Mouse (Mus musculus): Measurements from ENCODE around the gene Ino80e. TPM values are rescaled to one million over a fixed set of nuclear protein-coding genes. Genes with fewer than 3 reads are reported as not detected.
A peak's percentile ranks its signal among the peaks of the same experiment; 100 is the strongest.

Gene Ino80e
- polyA plus RNA-seq, 1 experiment from 2014 or later = 110 TPM

GRCm38 (mm10) chr7:126803181-126803580, 59.0 kb downstream of the Ino80e start:
- DNase-seq (ENCODE audit: extremely low spot score, low spot score) = no peak
- H3K27ac ChIP-seq = no peak overlapping the region

GRCm38 (mm10) chr7:126802134-126802889, 59.9 kb downstream of the Ino80e start:
- DNase-seq (ENCODE audit: extremely low spot score, low spot score) = no peak
- H3K4me1 ChIP-seq = peaks cover 35% of the 10 kb centered on the region
- no peaks in the 10 kb centered on the region for H3K27me3 ChIP-seq (ENCODE audit: poor library complexity, severe bottlenecking)
- WGBS = 88% methylated on average over 11 of the region's 11 CpGs
- no peaks in the 10 kb centered on the region for H3K9me3 ChIP-seq
- H3K4me3 ChIP-seq = no peak overlapping the region
- no peak overlapping the region for H3K27ac ChIP-seq
- peaks cover 70% of the 10 kb centered on the region for H3K36me3 ChIP-seq (replicated peaks)

More at GRCm38 (mm10) chr7:126803181-126803580, 59.0 kb downstream of the Ino80e start:
- no peaks in the 10 kb centered on the region for H3K27me3 ChIP-seq (ENCODE audit: poor library complexity, severe bottlenecking)
- no peak overlapping the region for H3K4me3 ChIP-seq
- peaks cover 35% of the 10 kb centered on the region for H3K4me1 ChIP-seq
- H3K9me3 ChIP-seq = no peaks in the 10 kb centered on the region
- H3K36me3 ChIP-seq (replicated peaks) = peaks cover 70% of the 10 kb centered on the region
- WGBS = 86% methylated on average over 6 of the region's 6 CpGs

- peaks cover 70% of the 10 kb centered on the region for H3K36me3 ChIP-seq (replicated peaks)
- H3K27ac ChIP-seq = peak overlapping the region; percentile 98
Measured at GRCm38 (mm10) chr7:126801057-126801422, 61.1 kb downstream of the Ino80e start.

More at GRCm38 (mm10) chr7:126801057-126801422, 61.1 kb downstream of the Ino80e start:
- 96% methylated on average over 16 of the region's 16 CpGs for WGBS
- H3K4me3 ChIP-seq = peak overlapping the region; percentile 13; the same call in 1 of the 2 replicates
- no peak for DNase-seq (ENCODE audit: extremely low spot score, low spot score)
- H3K4me1 ChIP-seq = peaks cover 42% of the 10 kb centered on the region
- no peaks in the 10 kb centered on the region for H3K9me3 ChIP-seq
- H3K27me3 ChIP-seq (ENCODE audit: poor library complexity, severe bottlenecking) = no peaks in the 10 kb centered on the region

Other genes starting within 250 kb of the Ino80e start
- gene Nupr1, start 231.5 kb downstream of the Ino80e start, polyA plus RNA-seq (2016; fragmentation: Nextera tagmentation; extraction: Ambion mirVana) = 1.3 and 2.0 TPM in 2 replicates
- gene Sgf29, start 213.1 kb downstream of the Ino80e start, polyA plus RNA-seq (2016; fragmentation: Nextera tagmentation; extraction: Ambion mirVana) = 61.1 and 64.5 TPM in 2 replicates
- 0.16 and 0.40 TPM in 2 replicates for gene Sult1a1, start 185.9 kb downstream of the Ino80e start, polyA plus RNA-seq (2016; fragmentation: Nextera tagmentation; extraction: Ambion mirVana)
- gene Bola2, start 167.0 kb downstream of the Ino80e start, polyA plus RNA-seq (2016; fragmentation: Nextera tagmentation; extraction: Ambion mirVana) = 213 and 216 TPM in 2 replicates
- gene Slx1b, start 166.6 kb downstream of the Ino80e start, polyA plus RNA-seq (2016; fragmentation: Nextera tagmentation; extraction: Ambion mirVana) = 13.5 and 14.0 TPM in 2 replicates
- gene Coro1a, start 154.6 kb downstream of the Ino80e start, polyA plus RNA-seq (2016; fragmentation: Nextera tagmentation; extraction: Ambion mirVana) = 33.6 and 40.3 TPM in 2 replicates
- 54.4 and 55.7 TPM in 2 replicates for gene Mapk3, start 102.8 kb downstream of the Ino80e start, polyA plus RNA-seq (2016; fragmentation: Nextera tagmentation; extraction: Ambion mirVana)
- 0.77 and 0.98 TPM in 2 replicates for gene Gdpd3, start 96.0 kb downstream of the Ino80e start, polyA plus RNA-seq (2016; fragmentation: Nextera tagmentation; extraction: Ambion mirVana)
- gene Ypel3, start 85.4 kb downstream of the Ino80e start, polyA plus RNA-seq (2016; fragmentation: Nextera tagmentation; extraction: Ambion mirVana) = 28.9 and 35.0 TPM in 2 replicates
- 0.32 and 0.61 TPM in 2 replicates for gene Tbx6, start 80.9 kb downstream of the Ino80e start, polyA plus RNA-seq (2016; fragmentation: Nextera tagmentation; extraction: Ambion mirVana)
- gene Ppp4c, start 69.9 kb downstream of the Ino80e start, polyA plus RNA-seq (2016; fragmentation: Nextera tagmentation; extraction: Ambion mirVana) = 413 and 423 TPM in 2 replicates
- 2.6 and 2.9 TPM in 2 replicates for gene Fam57b, start 64.7 kb downstream of the Ino80e start, polyA plus RNA-seq (2016; fragmentation: Nextera tagmentation; extraction: Ambion mirVana)
- not detected in 2 replicates for gene 4930451I11Rik, start 30.7 kb downstream of the Ino80e start, polyA plus RNA-seq (2016; fragmentation: Nextera tagmentation; extraction: Ambion mirVana)
- gene Doc2a, start 15.0 kb downstream of the Ino80e start, polyA plus RNA-seq (2016; fragmentation: Nextera tagmentation; extraction: Ambion mirVana) = 9.8 and 10.1 TPM in 2 replicates
- 57.4 and 65.2 TPM in 2 replicates for gene Hirip3, start 405 bp downstream of the Ino80e start, polyA plus RNA-seq (2016; fragmentation: Nextera tagmentation; extraction: Ambion mirVana)
- gene Taok2, start 22.3 kb upstream of the Ino80e start, polyA plus RNA-seq (2016; fragmentation: Nextera tagmentation; extraction: Ambion mirVana) = 54.0 and 54.1 TPM in 2 replicates
- 22.2 and 24.9 TPM in 2 replicates for gene Tmem219, start 60.5 kb upstream of the Ino80e start, polyA plus RNA-seq (2016; fragmentation: Nextera tagmentation; extraction: Ambion mirVana)
- gene Kctd13, start 66.5 kb upstream of the Ino80e start, polyA plus RNA-seq (2016; fragmentation: Nextera tagmentation; extraction: Ambion mirVana) = 17.5 and 18.0 TPM in 2 replicates
- gene Asphd1, start 87.2 kb upstream of the Ino80e start, polyA plus RNA-seq (2016; fragmentation: Nextera tagmentation; extraction: Ambion mirVana) = 0.21 TPM in 1 of 2 replicates, not detected in the other
- 0.72 and 1.2 TPM in 2 replicates for gene Sez6l2, start 88.2 kb upstream of the Ino80e start, polyA plus RNA-seq (2016; fragmentation: Nextera tagmentation; extraction: Ambion mirVana)
- gene Cdipt, start 113.5 kb upstream of the Ino80e start, polyA plus RNA-seq (2016; fragmentation: Nextera tagmentation; extraction: Ambion mirVana) = 84.6 and 85.7 TPM in 2 replicates
- gene Cdiptos, start 113.7 kb upstream of the Ino80e start, polyA plus RNA-seq (2016; fragmentation: Nextera tagmentation; extraction: Ambion mirVana) = 0.72 and 1.0 TPM in 2 replicates
- 3.3 TPM in 2 replicates for gene Mvp, start 152.2 kb upstream of the Ino80e start, polyA plus RNA-seq (2016; fragmentation: Nextera tagmentation; extraction: Ambion mirVana)
- not detected in 2 replicates for gene Pagr1b, start 154.1 kb upstream of the Ino80e start, polyA plus RNA-seq (2016; fragmentation: Nextera tagmentation; extraction: Ambion mirVana)
- 92.7 and 121 TPM in 2 replicates for gene Pagr1a, start 155.0 kb upstream of the Ino80e start, polyA plus RNA-seq (2016; fragmentation: Nextera tagmentation; extraction: Ambion mirVana)
- gene Gm42742, start 158.7 kb upstream of the Ino80e start, polyA plus RNA-seq (2016; fragmentation: Nextera tagmentation; extraction: Ambion mirVana) = 32.6 and 46.7 TPM in 2 replicates
- gene Prrt2, start 158.8 kb upstream of the Ino80e start, polyA plus RNA-seq (2016; fragmentation: Nextera tagmentation; extraction: Ambion mirVana) = 3.5 and 4.0 TPM in 2 replicates
- 60.2 and 65.7 TPM in 2 replicates for gene Maz, start 164.7 kb upstream of the Ino80e start, polyA plus RNA-seq (2016; fragmentation: Nextera tagmentation; extraction: Ambion mirVana)
- 223 and 226 TPM in 2 replicates for gene Kif22, start 180.1 kb upstream of the Ino80e start, polyA plus RNA-seq (2016; fragmentation: Nextera tagmentation; extraction: Ambion mirVana)
- gene Zg16, start 225.0 kb upstream of the Ino80e start, polyA plus RNA-seq (2016; fragmentation: Nextera tagmentation; extraction: Ambion mirVana) = not detected in 2 replicates
- 0.74 TPM in 2 replicates for gene AI467606, start 229.0 kb upstream of the Ino80e start, polyA plus RNA-seq (2016; fragmentation: Nextera tagmentation; extraction: Ambion mirVana)

Data from forebrain, embryonic 10.5 days (tissue).